Mouse (Mus musculus): ENCODE results near the gene Haus7. TPM values are rescaled to one million over a fixed set of nuclear protein-coding genes. Genes with fewer than 3 reads are reported as not detected.
"Not testable (repeated sequence)": the region's sequence is repeated elsewhere in the genome, so short reads cannot be mapped to it uniquely, and the experiment has no call there.

Gene Haus7
- polyA plus RNA-seq, 1 experiment from 2014 or later = 50.6 TPM

GRCm38 (mm10) chrX:73400951-73401350 lies 57.9 kb downstream of the Haus7 start:
- Histone ChIP-seq H3K27me3 (no peaks in the 10 kb centered on the region), H3K9me3 (replicated peaks) (no peaks in the 10 kb centered on the region), H3K4me2 (no peak overlapping the region), H3K27ac (no peak overlapping the region), H3K9ac (no peak overlapping the region), H3K4me1 (replicated peaks) (no peaks in the 10 kb centered on the region), H3K4me3 (replicated peaks) (no peak overlapping the region), H3K36me3 (no peaks in the 10 kb centered on the region)
- DNase-seq (no peak), ATAC-seq (ENCODE audit: low read depth) (no peak)
- 75% methylated on average over 20 of the region's 20 CpGs for WGBS (ENCODE audit: insufficient replicate concordance)

- not testable (repeated sequence) for H3K27me3 ChIP-seq; DNase-seq; H3K27ac ChIP-seq; H3K4me1 ChIP-seq (replicated peaks); H3K36me3 ChIP-seq; H3K4me3 ChIP-seq (replicated peaks); H3K9ac ChIP-seq; H3K9me3 ChIP-seq (replicated peaks); ATAC-seq (ENCODE audit: low read depth); H3K4me2 ChIP-seq
- 67% methylated on average over 2 of the region's 2 CpGs for WGBS (ENCODE audit: insufficient replicate concordance)
Measured at GRCm38 (mm10) chrX:73398636-73399035, 60.2 kb downstream of the Haus7 start, which contains the start of gene Gm18336. Gm18336 (minus strand) TSS chrX:73398736.

- Histone ChIP-seq H3K27ac (no peak overlapping the region), H3K27me3 (no peaks in the 10 kb centered on the region), H3K36me3 (no peaks in the 10 kb centered on the region), H3K4me1 (replicated peaks) (no peaks in the 10 kb centered on the region), H3K9me3 (replicated peaks) (no peaks in the 10 kb centered on the region), H3K9ac (no peak overlapping the region), H3K4me3 (replicated peaks) (no peak overlapping the region), H3K4me2 (no peak overlapping the region)
- WGBS (ENCODE audit: insufficient replicate concordance) = 60% methylated on average over 1 of the region's 1 CpGs
- ATAC-seq (ENCODE audit: low read depth) (no peak), DNase-seq (no peak)
Measured at GRCm38 (mm10) chrX:73396446-73396845, 62.4 kb downstream of the Haus7 start.

GRCm38 (mm10) chrX:73391481-73391880 lies 67.4 kb downstream of the Haus7 start:
- 64% methylated on average over 4 of the region's 4 CpGs for WGBS (ENCODE audit: insufficient replicate concordance)
- H3K27ac ChIP-seq = no peak overlapping the region
- H3K4me1 ChIP-seq (replicated peaks) = no peaks in the 10 kb centered on the region
- no peaks in the 10 kb centered on the region for H3K27me3 ChIP-seq
- ATAC-seq (ENCODE audit: low read depth) = no peak
- H3K9me3 ChIP-seq (replicated peaks) = no peaks in the 10 kb centered on the region
- no peak for DNase-seq
- no peak overlapping the region for H3K4me2 ChIP-seq
- H3K9ac ChIP-seq = no peak overlapping the region
- H3K36me3 ChIP-seq = no peaks in the 10 kb centered on the region
- no peak overlapping the region for H3K4me3 ChIP-seq (replicated peaks)

Other genes with a start within 250 kb of the Haus7 start
- gene Xlr4b, start 244.7 kb downstream of the Haus7 start, polyA plus RNA-seq (2015; fragmentation: Nextera tagmentation; extraction: Ambion mirVana) = 1.6 and 2.3 TPM in 2 replicates
- 3.3 and 3.8 TPM in 2 replicates for gene F8a, start 230.8 kb downstream of the Haus7 start, polyA plus RNA-seq (2015; fragmentation: Nextera tagmentation; extraction: Ambion mirVana)
- gene Xlr4c, start 215.9 kb downstream of the Haus7 start, polyA plus RNA-seq (2015; fragmentation: Nextera tagmentation; extraction: Ambion mirVana) = 0.48 and 0.60 TPM in 2 replicates
- not detected in 2 replicates for gene Xlr3c, start 193.7 kb downstream of the Haus7 start, polyA plus RNA-seq (2015; fragmentation: Nextera tagmentation; extraction: Ambion mirVana)
- not detected in 2 replicates for gene Xlr5a, start 166.1 kb downstream of the Haus7 start, polyA plus RNA-seq (2015; fragmentation: Nextera tagmentation; extraction: Ambion mirVana)
- not detected in 2 replicates for gene Xlr5c, start 166.1 kb downstream of the Haus7 start, polyA plus RNA-seq (2015; fragmentation: Nextera tagmentation; extraction: Ambion mirVana)
- gene Gm45015, start 122.2 kb downstream of the Haus7 start, polyA plus RNA-seq (2015; fragmentation: Nextera tagmentation; extraction: Ambion mirVana) = not detected in 2 replicates
- gene Zfp275, start 116.4 kb downstream of the Haus7 start, polyA plus RNA-seq (2015; fragmentation: Nextera tagmentation; extraction: Ambion mirVana) = 1.8 and 2.9 TPM in 2 replicates
- gene Gm18336, start 60.3 kb downstream of the Haus7 start, polyA plus RNA-seq (2015; fragmentation: Nextera tagmentation; extraction: Ambion mirVana) = not detected in 2 replicates
- not detected in 2 replicates for gene Zfp92, start 47.9 kb downstream of the Haus7 start, polyA plus RNA-seq (2015; fragmentation: Nextera tagmentation; extraction: Ambion mirVana)
- gene Trex2, start 23.7 kb downstream of the Haus7 start, polyA plus RNA-seq (2015; fragmentation: Nextera tagmentation; extraction: Ambion mirVana) = not detected in 2 replicates
- 7.1 and 10.6 TPM in 2 replicates for gene Bgn, start 24.6 kb upstream of the Haus7 start, polyA plus RNA-seq (2015; fragmentation: Nextera tagmentation; extraction: Ambion mirVana)
- 0.03 TPM in 2 replicates for gene Atp2b3, start 44.0 kb upstream of the Haus7 start, polyA plus RNA-seq (2015; fragmentation: Nextera tagmentation; extraction: Ambion mirVana)
- gene Dusp9, start 180.4 kb upstream of the Haus7 start, polyA plus RNA-seq (2015; fragmentation: Nextera tagmentation; extraction: Ambion mirVana) = 36.2 and 36.4 TPM in 2 replicates
- 1.1 and 1.2 TPM in 2 replicates for gene Pnck, start 201.1 kb upstream of the Haus7 start, polyA plus RNA-seq (2015; fragmentation: Nextera tagmentation; extraction: Ambion mirVana)
- gene Slc6a8, start 214.1 kb upstream of the Haus7 start, polyA plus RNA-seq (2015; fragmentation: Nextera tagmentation; extraction: Ambion mirVana) = 0.38 and 0.41 TPM in 2 replicates